Mouse (Mus musculus): ENCODE results near the gene Prdm16.

Gene Prdm16

GRCm38 (mm10) chr4:154409841-154410240 lies 226.8 kb downstream of the Prdm16 start:
- POLR2A ChIA-PET = interaction anchor here in 2 of 4 experiments (0.5 to 1.9 kb wide), 8 partner anchors 9 to 265 kb away, joined by 3 to 6 read pairs (median 4); no protein-coding TSS in a partner anchor
- CTCF ChIA-PET = interaction anchor here in 3 of 4 experiments (0.6 to 1.9 kb wide), 6 partner anchors 9 to 454 kb away, joined by 3 to 7 read pairs (median 4); partner anchors contain the start of gene Arhgef16 (in 1 of the 3)

GRCm38 (mm10) chr4:154409237-154409721 lies 227.4 kb downstream of the Prdm16 start:
- CTCF ChIA-PET = interaction anchor here in 3 of 4 experiments (0.6 to 1.9 kb wide), 7 partner anchors 9 to 455 kb away, joined by 3 to 7 read pairs (median 4); partner anchors contain the start of gene Arhgef16 (in 1 of the 3)
- POLR2A ChIA-PET = interaction anchor here in 2 of 4 experiments (0.5 to 1.9 kb wide), 10 partner anchors 9 to 266 kb away, joined by 3 to 6 read pairs (median 4); no protein-coding TSS in a partner anchor

GRCm38 (mm10) chr4:154402948-154403347 lies 233.7 kb downstream of the Prdm16 start:
- ChIA-PET CTCF (interaction anchor here in 2 of 4 experiments (0.6 to 1.0 kb wide), 3 partner anchors 12 to 22 kb away, joined by 3 to 4 read pairs (median 3); no protein-coding TSS in a partner anchor), POLR2A (interaction anchor here in 3 of 4 experiments (0.6 to 0.8 kb wide), 5 partner anchors 11 to 1309 kb away, joined by 3 to 4 read pairs (median 3); no protein-coding TSS in a partner anchor)

- POLR2A ChIA-PET = interaction anchor here in 3 of 4 experiments (0.6 to 0.8 kb wide), 4 partner anchors 20 to 1309 kb away, joined by 3 to 4 read pairs (median 3); no protein-coding TSS in a partner anchor
- CTCF ChIA-PET = interaction anchor here in 2 of 4 experiments (0.6 to 1.0 kb wide), 3 partner anchors 13 to 23 kb away, joined by 3 to 4 read pairs (median 3); no protein-coding TSS in a partner anchor
Measured at GRCm38 (mm10) chr4:154401982-154402932, 234.4 kb downstream of the Prdm16 start.

GRCm38 (mm10) chr4:154401379-154401778 lies 235.3 kb downstream of the Prdm16 start:
- ChIA-PET POLR2A (no interaction called here), CTCF (interaction anchor here in 1 of 4 experiments (2.1 kb wide), 1 partner anchor 72 kb away, joined by 8 read pairs; no protein-coding TSS in a partner anchor)

GRCm38 (mm10) chr4:154400256-154401171 lies 236.2 kb downstream of the Prdm16 start:
- CTCF ChIA-PET = interaction anchor here in 2 of 4 experiments (0.9 to 2.1 kb wide), 2 partner anchors 72 kb away, joined by 3 to 8 read pairs; no protein-coding TSS in a partner anchor
- POLR2A ChIA-PET = interaction anchor here in 2 of 4 experiments (0.7 to 2.2 kb wide), 2 partner anchors 8 to 9 kb away, joined by 4 to 6 read pairs; no protein-coding TSS in a partner anchor

GRCm38 (mm10) chr4:154399634-154400033 lies 237.0 kb downstream of the Prdm16 start:
- ChIA-PET CTCF (interaction anchor here in 1 of 4 experiments (1.1 to 2.1 kb wide), 2 partner anchors 71 to 350 kb away, joined by 3 to 8 read pairs; no protein-coding TSS in a partner anchor), POLR2A (interaction anchor here in 1 of 4 experiments (2.2 kb wide), 1 partner anchor 9 kb away, joined by 6 read pairs; no protein-coding TSS in a partner anchor)

GRCm38 (mm10) chr4:154396652-154397301 lies 239.9 kb downstream of the Prdm16 start:
- ChIA-PET CTCF (no interaction called here), POLR2A (interaction anchor here in 1 of 4 experiments (1.0 to 1.2 kb wide), 2 partner anchors 9 to 233 kb away, joined by 3 read pairs; no protein-coding TSS in a partner anchor)

- ChIA-PET CTCF (no interaction called here), POLR2A (interaction anchor here in 1 of 4 experiments (0.6 kb wide), 1 partner anchor 194 kb away, joined by 4 read pairs; no protein-coding TSS in a partner anchor)
Measured at GRCm38 (mm10) chr4:154394123-154394722, 242.4 kb downstream of the Prdm16 start.

GRCm38 (mm10) chr4:154393196-154394122 lies 243.2 kb downstream of the Prdm16 start:
- ChIA-PET CTCF (interaction anchor here in 3 of 4 experiments (0.7 to 1.2 kb wide), 7 partner anchors 18 to 405 kb away, joined by 3 to 6 read pairs (median 3); no protein-coding TSS in a partner anchor), POLR2A (interaction anchor here in 1 of 4 experiments (0.7 to 1.0 kb wide), 2 partner anchors 32 to 263 kb away, joined by 3 read pairs; no protein-coding TSS in a partner anchor)

GRCm38 (mm10) chr4:154392641-154393040 lies 244.0 kb downstream of the Prdm16 start:
- POLR2A ChIA-PET = interaction anchor here in 1 of 4 experiments (0.7 to 1.0 kb wide), 2 partner anchors 32 to 264 kb away, joined by 3 read pairs; no protein-coding TSS in a partner anchor
- CTCF ChIA-PET = interaction anchor here in 3 of 4 experiments (0.7 to 1.2 kb wide), 5 partner anchors 19 to 405 kb away, joined by 3 to 6 read pairs (median 3); no protein-coding TSS in a partner anchor

GRCm38 (mm10) chr4:154390333-154391080 lies 246.2 kb downstream of the Prdm16 start:
- CTCF ChIA-PET = interaction anchor here in 1 of 4 experiments (0.6 kb wide), 1 partner anchor 406 kb away, joined by 5 read pairs; no protein-coding TSS in a partner anchor
- POLR2A ChIA-PET = interaction anchor here in 2 of 4 experiments (1.4 to 1.9 kb wide), 2 partner anchors 21 to 32 kb away, joined by 3 to 4 read pairs; no protein-coding TSS in a partner anchor

GRCm38 (mm10) chr4:154389641-154390040 lies 247.0 kb downstream of the Prdm16 start:
- CTCF ChIA-PET = interaction anchor here in 2 of 4 experiments (0.6 to 0.7 kb wide), 2 partner anchors 61 to 407 kb away, joined by 3 to 5 read pairs; no protein-coding TSS in a partner anchor
- POLR2A ChIA-PET = interaction anchor here in 2 of 4 experiments (0.8 to 1.9 kb wide), 4 partner anchors 19 to 61 kb away, joined by 3 to 4 read pairs (median 3); no protein-coding TSS in a partner anchor

- CTCF ChIA-PET = interaction anchor here in 1 of 4 experiments (1.7 kb wide), 1 partner anchor 392 kb away, joined by 4 read pairs; no protein-coding TSS in a partner anchor
- POLR2A ChIA-PET = interaction anchor here in 1 of 4 experiments (0.5 kb wide), 1 partner anchor 274 kb away, joined by 3 read pairs; no protein-coding TSS in a partner anchor
Measured at GRCm38 (mm10) chr4:154386810-154387209, 249.9 kb downstream of the Prdm16 start.

Measured in embryonic stem cell, embryonic (primary cell).